Mouse (Mus musculus): ENCODE measurements around the gene Bpifa5. TPM values are rescaled to one million over a fixed set of nuclear protein-coding genes. Genes with fewer than 3 reads are reported as not detected.

Gene Bpifa5
- not detected for polyA plus RNA-seq (2017; shearing (Covaris generic))

GRCm38 (mm10) chr2:154162307-154162706, at the start of gene Bpifa5:
TSS of gene Bpifa5 (plus strand) at chr2:154162607.

GRCm38 (mm10) chr2:154130120-154130519, 32.3 kb upstream of the Bpifa5 start, which contains the start of gene Bpifa3:
TSS of gene Bpifa3 (plus strand) at chr2:154130336.

GRCm38 (mm10) chr2:154142580-154142979, 19.8 kb upstream of the Bpifa5 start, which contains the start of gene Bpifa1:
TSS of gene Bpifa1 (plus strand) at chr2:154142880.

GRCm38 (mm10) chr2:154190546-154191258, 28.3 kb downstream of the Bpifa5 start, which contains the start of gene Bpifb1:
TSS of gene Bpifb1 (plus strand) at chr2:154190818.

Other genes with a start within 250 kb of the Bpifa5 start
- gene Bpifb3, start 244.4 kb upstream of the Bpifa5 start, polyA plus RNA-seq (2017; shearing (Covaris generic)): not detected
- gene Bpifb4, start 224.4 kb upstream of the Bpifa5 start, polyA plus RNA-seq (2017; shearing (Covaris generic)): not detected
- not detected for gene Bpifa6, start 187.7 kb upstream of the Bpifa5 start, polyA plus RNA-seq (2017; shearing (Covaris generic))
- 341 TPM for gene Bpifa2, start 154.3 kb upstream of the Bpifa5 start, polyA plus RNA-seq (2017; shearing (Covaris generic))
- not detected for gene Bpifa3, start 32.3 kb upstream of the Bpifa5 start, polyA plus RNA-seq (2017; shearing (Covaris generic))
- gene Bpifa1, start 19.7 kb upstream of the Bpifa5 start, polyA plus RNA-seq (2017; shearing (Covaris generic)): not detected
- gene Bpifb1, start 28.2 kb downstream of the Bpifa5 start, polyA plus RNA-seq (2017; shearing (Covaris generic)): not detected
- not detected for gene Bpifb5, start 61.1 kb downstream of the Bpifa5 start, polyA plus RNA-seq (2017; shearing (Covaris generic))
- not detected for gene Bpifb9a, start 95.2 kb downstream of the Bpifa5 start, polyA plus RNA-seq (2017; shearing (Covaris generic))
- gene Bpifb9b, start 144.6 kb downstream of the Bpifa5 start, polyA plus RNA-seq (2017; shearing (Covaris generic)): not detected
- gene Cdk5rap1, start 210.4 kb downstream of the Bpifa5 start, polyA plus RNA-seq (2017; shearing (Covaris generic)): 18.1 TPM
- gene Snta1, start 245.5 kb downstream of the Bpifa5 start, polyA plus RNA-seq (2017; shearing (Covaris generic)): 0.24 TPM